Mouse (Mus musculus) common myeloid progenitor, adult 5-6 weeks (primary cell): Measurements from ENCODE around the gene Endog. TPM values are rescaled to one million over a fixed set of nuclear protein-coding genes. Genes with fewer than 3 reads are reported as not detected.
"Not testable (repeated sequence)": the region's sequence is repeated elsewhere in the genome, so short reads cannot be mapped to it uniquely, and the experiment has no call there.

ENCODE experiments used
- ATAC-seq: replicated peaks from 2 replicates; pipeline ENCODE4 v1.8.0; 2016; ENCODE audit warnings: low read depth, mild to moderate bottlenecking, moderate TSS enrichment, inconsistent platforms; ENCODE audit not compliant: poor library complexity, severe bottlenecking
- total RNA-seq: library from RNA; stranded (forward); fragments of 200-1000, 187-1606 nt; gene quantifications from 2 replicates; pipeline ENCODE4 v1.2.3, GENCODE M21; 2017

Gene Endog
- 5.8 and 5.9 TPM in 2 replicates for total RNA-seq

- peak; percentile 92 for ATAC-seq
Measured at GRCm38 (mm10) chr2:30171371-30171996, at the start of gene Endog. TSS of gene Endog (plus strand) at chr2:30171493.

- ATAC-seq: no peak
Measured at GRCm38 (mm10) chr2:30122766-30123165, 48.5 kb upstream of the Endog start.

- ATAC-seq: peak; percentile 4; the same call in 1 of the 2 replicates
Measured at GRCm38 (mm10) chr2:30123729-30124471, 47.4 kb upstream of the Endog start.

GRCm38 (mm10) chr2:30124472-30125274 is 46.6 kb upstream of the Endog start, which contains the start of gene Zer1:
TSS of gene Zer1 (minus strand) at chr2:30124585.
- peak; percentile 95 for ATAC-seq

GRCm38 (mm10) chr2:30128789-30129188 is 42.5 kb upstream of the Endog start:
- no peak for ATAC-seq

GRCm38 (mm10) chr2:30130156-30130555 is 41.1 kb upstream of the Endog start:
- no peak for ATAC-seq

GRCm38 (mm10) chr2:30131240-30131639 is 40.1 kb upstream of the Endog start:
- not testable (repeated sequence) for ATAC-seq

GRCm38 (mm10) chr2:30132801-30133612 is 38.3 kb upstream of the Endog start:
- ATAC-seq: peak; percentile 14; the same call in 1 of the 2 replicates

- ATAC-seq: peak; percentile 92
Measured at GRCm38 (mm10) chr2:30133613-30134377, 37.5 kb upstream of the Endog start, which contains the start of gene Tbc1d13. TSS of gene Tbc1d13 (plus strand) at chr2:30133746.

- no peak for ATAC-seq
Measured at GRCm38 (mm10) chr2:30134378-30134711, 36.9 kb upstream of the Endog start.

- ATAC-seq: no peak
Measured at GRCm38 (mm10) chr2:30134928-30135620, 36.2 kb upstream of the Endog start.

GRCm38 (mm10) chr2:30136458-30136857 is 34.8 kb upstream of the Endog start:
- no peak for ATAC-seq

- not testable (repeated sequence) for ATAC-seq
Measured at GRCm38 (mm10) chr2:30140021-30140420, 31.3 kb upstream of the Endog start.

- no peak for ATAC-seq
Measured at GRCm38 (mm10) chr2:30144436-30144835, 26.9 kb upstream of the Endog start.

- ATAC-seq: no peak
Measured at GRCm38 (mm10) chr2:30147466-30147865, 23.8 kb upstream of the Endog start.

GRCm38 (mm10) chr2:30151840-30152239 is 19.5 kb upstream of the Endog start:
- no peak for ATAC-seq

- no peak for ATAC-seq
Measured at GRCm38 (mm10) chr2:30152616-30153015, 18.7 kb upstream of the Endog start.

- ATAC-seq: not testable (repeated sequence)
Measured at GRCm38 (mm10) chr2:30159871-30160270, 11.4 kb upstream of the Endog start.
